Comparison of ENCODE assay signal across 17 mouse cellular contexts in genomic region chr11:57732410-57733281, GRCm38 (mm10).
DNase-seq lines count a peak whose midpoint lies in the region; ATAC-seq and TF ChIP-seq lines count a peak whose summit lies in the region.
"Had no signal": no experiment of that assay in that cellular context is flagged by ENCODE, and none has a peak within 500 bp of the region (broad histone marks: within the 10 kb centered on the region; RNA-seq: fewer than 3 reads in every experiment).

No protein-coding gene starts in this region.

- H3K9me3 ChIP-seq in embryonic facial prominence, embryonic 12.5 days = no peaks in the 10 kb centered on the region
- H3K9me3 ChIP-seq in embryonic facial prominence, embryonic 10.5 days = no peaks in the 10 kb centered on the region
- H3K9me3 ChIP-seq in intestine, postnatal 0 days (ENCODE audit: control insufficient read depth) = no peaks in the 10 kb centered on the region
- H3K9me3 ChIP-seq: megakaryocyte, embryonic 14.5 days had no signal

- H3K9ac ChIP-seq in embryonic facial prominence, embryonic 12.5 days = no peak overlapping the region
- no peak overlapping the region for H3K9ac ChIP-seq in intestine, postnatal 0 days (ENCODE audit: low read depth, low read length)

- peaks cover 6% of the 10 kb centered on the region; the same call in 1 of the 2 replicates for H3K36me3 ChIP-seq in embryonic facial prominence, embryonic 12.5 days
- H3K36me3 ChIP-seq in embryonic facial prominence, embryonic 10.5 days (replicated peaks) = peaks cover 10% of the 10 kb centered on the region
- peaks cover 15% of the 10 kb centered on the region; the same call in 1 of the 2 replicates for H3K36me3 ChIP-seq in intestine, postnatal 0 days (ENCODE audit: control insufficient read depth, insufficient read depth)

- H3K4me3 ChIP-seq in embryonic facial prominence, embryonic 12.5 days = no peak overlapping the region
- no peak overlapping the region for H3K4me3 ChIP-seq in embryonic facial prominence, embryonic 10.5 days
- no peak overlapping the region for H3K4me3 ChIP-seq in intestine, postnatal 0 days (ENCODE audit: low read depth, low read length)
- H3K4me3 ChIP-seq: megakaryocyte, embryonic 14.5 days had no signal

- DNase-seq in embryonic facial prominence, embryonic 10.5 days (ENCODE audit: low spot score) = no peak
- DNase-seq in kidney, postnatal 10 days = peak; percentile 21
- no peak for DNase-seq in kidney, adult 8-10 months
- DNase-seq in brain, embryonic 14.5 days (ENCODE audit: low read depth) = peak; percentile 40
- DNase-seq in natural killer cell, adult 2 months (ENCODE audit: low spot score in 2 of 2) = no peak
- DNase-seq in frontal cortex, postnatal 25 days (ENCODE audit: low spot score in 2 of 2) = no peak
- DNase-seq: cerebellum, adult 2 months; gastrocnemius, postnatal 10 days; heart, postnatal 14 days; kidney, postnatal 14 days; right cerebral cortex, postnatal 4 days; thymus, postnatal 4 days had no signal

- no peak for TF ChIP-seq POLR2A in brain, embryonic 14.5 days (IDR thresholded peaks at IDR 0.05; ENCODE audit: borderline replicate concordance, extremely low read depth, insufficient read depth, insufficient read length, poor library complexity, severe bottlenecking)

- H3K27ac ChIP-seq in embryonic facial prominence, embryonic 12.5 days = no peak overlapping the region
- H3K27ac ChIP-seq in embryonic facial prominence, embryonic 10.5 days (replicated peaks) = no peak overlapping the region
- no peak overlapping the region for H3K27ac ChIP-seq in intestine, postnatal 0 days (ENCODE audit: low read depth, low read length)

- no peak overlapping the region for H3K4me2 ChIP-seq in embryonic facial prominence, embryonic 12.5 days (replicated peaks)
- H3K4me2 ChIP-seq in intestine, postnatal 0 days (replicated peaks; ENCODE audit: low read depth) = no peak overlapping the region

- 0 out of 2 replicates have a peak, but pooled peaks have one; percentile 22 for ATAC-seq in embryonic facial prominence, embryonic 12.5 days (ENCODE audit: insufficient number of reproducible peaks, insufficient read depth, low FRiP score, low TSS enrichment)
- 0 out of 2 replicates have a peak, but pooled peaks have one; percentile 34 for ATAC-seq in intestine, postnatal 0 days
- ATAC-seq: lung, postnatal 0 days; Patski had no signal

- 79% methylated on average over 10 of the region's 10 CpGs for WGBS in embryonic facial prominence, embryonic 12.5 days
- 86% methylated on average over 10 of the region's 10 CpGs for WGBS in embryonic facial prominence, embryonic 10.5 days
- WGBS in intestine, postnatal 0 days = 59% methylated on average over 10 of the region's 10 CpGs

- no peak for TF ChIP-seq CTCF in brain, embryonic 14.5 days (IDR thresholded peaks at IDR 0.05; ENCODE audit: borderline replicate concordance, extremely low read depth, insufficient read depth, insufficient read length)
- no peak for TF ChIP-seq CTCF in intestine, postnatal 0 days (IDR thresholded peaks at IDR 0.05; ENCODE audit: low read depth)

- 0 out of 2 replicates have a peak, but pooled peaks cover 1% of the 10 kb centered on the region for H3K4me1 ChIP-seq in embryonic facial prominence, embryonic 12.5 days
- peaks cover 6% of the 10 kb centered on the region; the same call in 1 of the 2 replicates for H3K4me1 ChIP-seq in embryonic facial prominence, embryonic 10.5 days
- no peaks in the 10 kb centered on the region for H3K4me1 ChIP-seq in intestine, postnatal 0 days (replicated peaks; ENCODE audit: control insufficient read depth, insufficient read depth, low read length)
- H3K4me1 ChIP-seq: megakaryocyte, embryonic 14.5 days had no signal

- no peaks in the 10 kb centered on the region for H3K27me3 ChIP-seq in embryonic facial prominence, embryonic 12.5 days
- H3K27me3 ChIP-seq in embryonic facial prominence, embryonic 10.5 days (replicated peaks; ENCODE audit: low read depth, poor library complexity, severe bottlenecking) = no peaks in the 10 kb centered on the region
- no peaks in the 10 kb centered on the region for H3K27me3 ChIP-seq in intestine, postnatal 0 days (replicated peaks; ENCODE audit: control insufficient read depth, insufficient read depth, low read length)
- H3K27me3 ChIP-seq: Patski had no signal

Comparison
In these comparisons a context has a peak if more than half of its experiments do, and no peak if none do; other contexts are left out.
1. DNase-seq: peak in kidney, postnatal 10 days (single experiment) and brain, embryonic 14.5 days (single experiment); none in embryonic facial prominence, embryonic 10.5 days (single experiment), kidney, adult 8-10 months (0 of 2), natural killer cell, adult 2 months (0 of 2) and frontal cortex, postnatal 25 days (0 of 2).